Mouse (Mus musculus): ENCODE measurements around the gene 4922502D21Rik.
A peak's percentile ranks its signal among the peaks of the same experiment; 100 is the strongest.
"Not testable (repeated sequence)": the region's sequence is repeated elsewhere in the genome, so short reads cannot be mapped to it uniquely, and the experiment has no call there.

4922502D21Rik gene

DNA sequence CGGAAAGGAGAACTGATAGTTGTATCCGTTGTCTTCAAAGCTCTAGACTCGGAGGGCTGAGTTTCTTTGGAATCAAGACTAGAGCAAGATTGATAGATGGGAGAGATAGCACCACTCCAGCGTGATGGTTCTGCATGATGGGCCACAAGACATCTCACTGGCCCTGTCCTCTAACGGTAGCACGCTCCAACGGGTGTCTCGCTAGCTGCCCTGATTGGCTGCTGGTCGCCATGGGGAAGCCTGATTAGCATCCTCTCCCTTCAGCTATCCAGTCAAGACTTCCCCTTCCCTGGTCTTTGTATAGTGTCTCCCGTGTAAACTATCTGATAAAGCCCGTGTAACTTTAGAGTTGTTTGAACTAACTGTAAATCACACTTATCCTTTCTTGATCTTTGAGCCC is at the start of gene 4922502D21Rik:
TSS of gene 4922502D21Rik (minus strand) at position 187 of the 400 bp plus-strand sequence.
- DNase-seq: no peak

DNA sequence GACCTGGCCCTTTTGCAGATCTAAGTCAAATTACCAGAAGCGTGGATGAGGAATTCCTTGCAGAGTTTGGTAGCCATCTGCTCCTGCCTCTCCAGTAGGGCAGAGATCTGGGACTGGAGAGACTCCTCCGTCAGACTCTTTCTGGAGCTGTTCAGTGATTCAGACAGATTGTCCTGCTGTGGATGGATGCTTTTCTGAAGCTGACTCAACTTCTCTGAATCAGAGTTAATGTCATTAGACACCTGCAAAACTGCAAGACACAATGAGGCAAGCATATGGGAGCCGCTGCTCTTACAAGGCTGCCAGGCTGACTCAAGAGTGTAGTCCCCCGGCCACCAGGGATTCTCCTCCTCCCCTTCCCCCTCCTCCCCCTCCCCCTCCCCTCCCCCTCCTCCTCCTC is 48.9 kb upstream of the 4922502D21Rik start:
- peak; percentile 7 for DNase-seq

DNA sequence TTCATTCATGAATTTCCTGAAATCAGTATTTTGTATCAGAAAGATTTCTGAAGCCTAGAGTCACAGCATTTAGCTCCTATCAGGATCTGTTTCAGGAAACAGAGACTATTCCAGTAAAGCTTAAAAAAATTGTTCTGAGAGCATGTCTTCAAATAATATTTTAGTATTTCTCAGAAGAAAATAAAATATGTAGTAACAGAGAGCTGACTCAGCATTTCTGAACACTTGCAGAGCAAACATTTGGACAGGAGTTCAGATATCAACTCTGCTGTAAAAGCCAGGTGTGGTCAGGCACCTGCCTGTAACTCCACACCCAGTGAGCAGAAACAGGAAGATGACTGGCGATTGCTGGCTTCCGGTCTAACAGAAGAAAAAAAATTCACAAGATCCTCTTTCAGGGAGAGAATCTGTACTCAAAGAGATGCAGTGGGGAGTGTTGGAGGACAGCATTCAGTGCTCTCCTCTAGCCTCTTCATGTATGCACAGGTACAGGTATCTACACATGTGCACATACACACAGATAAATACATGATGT is 43.4 kb upstream of the 4922502D21Rik start:
- no peak for DNase-seq

DNA sequence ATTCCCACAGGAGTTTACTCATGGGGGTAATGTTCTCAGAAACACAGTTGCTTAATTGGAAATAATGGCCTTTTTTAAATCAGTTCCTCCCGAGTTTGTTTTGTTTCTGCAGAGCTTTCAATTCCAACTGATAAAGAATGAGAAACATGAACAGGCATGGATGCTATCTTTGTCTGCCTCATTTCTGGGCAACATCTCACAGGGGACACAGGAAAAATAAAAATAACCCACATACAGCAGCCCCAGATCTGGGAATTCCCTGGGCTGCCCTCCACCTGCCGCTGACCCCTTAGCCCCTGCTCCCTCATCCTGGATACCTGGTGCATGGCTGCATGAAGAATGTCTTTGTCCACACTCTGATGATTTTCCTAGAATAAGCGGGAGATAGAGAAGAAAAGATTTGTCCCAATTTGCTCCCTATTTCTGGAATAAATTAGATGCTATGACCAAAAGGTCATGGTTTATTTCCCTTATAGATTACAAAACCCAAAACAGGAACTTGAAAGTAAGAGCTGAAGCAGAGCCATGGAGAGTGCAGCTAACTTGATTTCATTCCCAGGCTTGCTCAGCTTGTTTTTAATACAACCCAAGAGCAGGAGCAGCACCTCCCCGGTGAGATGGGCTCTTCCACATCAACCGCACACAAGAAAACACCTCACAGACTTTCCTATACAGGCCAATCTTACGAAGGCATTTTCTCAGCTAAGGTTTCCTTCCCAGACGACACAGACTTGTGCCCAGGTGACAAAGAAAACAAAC is 38.0 kb upstream of the 4922502D21Rik start:
- DNase-seq: no peak

DNA sequence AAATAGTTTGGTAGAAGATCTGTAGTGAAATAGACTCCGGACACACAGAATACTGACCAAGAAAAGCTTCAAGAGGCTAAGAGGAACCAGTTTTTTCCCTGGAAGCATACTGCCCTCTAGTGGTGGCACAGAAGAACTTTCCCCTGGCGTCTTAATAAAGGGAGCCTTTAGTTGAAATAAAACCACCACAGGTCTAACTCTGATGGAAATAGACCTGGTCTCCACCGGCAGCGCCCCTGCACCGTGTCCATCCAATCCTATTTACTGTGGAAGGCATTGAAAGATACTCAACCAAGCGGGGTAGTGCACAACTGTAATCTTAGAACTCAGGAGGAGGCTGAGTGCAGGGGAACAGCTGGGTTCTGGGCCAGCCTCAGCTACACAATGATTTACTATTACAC is 34.4 kb upstream of the 4922502D21Rik start:
- no peak for DNase-seq

DNA sequence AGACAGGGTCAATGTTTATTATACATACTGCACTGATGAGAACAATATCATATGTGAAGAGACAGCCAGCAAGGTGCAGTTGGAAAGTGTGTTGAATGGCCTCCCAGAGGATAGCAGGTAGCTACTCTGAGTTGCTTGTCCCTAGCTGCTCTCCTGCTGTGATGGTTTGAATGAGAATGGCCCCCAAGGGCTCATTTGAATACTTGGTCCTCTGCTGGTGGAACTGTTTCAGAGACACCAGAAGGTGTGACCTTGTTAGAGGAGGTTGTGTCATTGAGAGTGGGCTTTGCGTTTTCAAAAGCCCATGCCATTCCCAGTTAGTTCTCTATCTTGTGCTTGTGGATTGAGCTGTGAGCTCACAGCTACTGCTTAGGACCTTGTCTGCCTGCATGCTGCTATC is 32.3 kb upstream of the 4922502D21Rik start:
- DNase-seq: no peak

DNA sequence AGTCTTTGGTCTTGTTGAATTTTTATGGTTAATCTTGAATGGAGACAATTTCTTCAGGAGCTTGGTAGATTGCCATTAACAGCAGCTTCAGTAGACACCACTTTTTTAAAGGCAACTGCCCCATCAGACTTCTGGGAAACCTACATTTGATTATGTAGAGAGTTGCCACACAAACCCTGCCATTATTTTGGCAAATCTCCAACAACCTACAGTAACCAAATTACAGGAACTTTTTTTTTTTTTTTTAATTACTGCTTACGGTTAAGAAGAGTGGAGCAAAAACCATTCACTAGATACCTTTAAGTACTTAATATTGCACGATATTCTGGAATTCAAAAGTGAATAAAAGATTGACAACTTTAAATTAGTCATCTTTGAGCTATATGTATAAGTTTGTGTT is 27.9 kb upstream of the 4922502D21Rik start:
- no peak for DNase-seq

DNA sequence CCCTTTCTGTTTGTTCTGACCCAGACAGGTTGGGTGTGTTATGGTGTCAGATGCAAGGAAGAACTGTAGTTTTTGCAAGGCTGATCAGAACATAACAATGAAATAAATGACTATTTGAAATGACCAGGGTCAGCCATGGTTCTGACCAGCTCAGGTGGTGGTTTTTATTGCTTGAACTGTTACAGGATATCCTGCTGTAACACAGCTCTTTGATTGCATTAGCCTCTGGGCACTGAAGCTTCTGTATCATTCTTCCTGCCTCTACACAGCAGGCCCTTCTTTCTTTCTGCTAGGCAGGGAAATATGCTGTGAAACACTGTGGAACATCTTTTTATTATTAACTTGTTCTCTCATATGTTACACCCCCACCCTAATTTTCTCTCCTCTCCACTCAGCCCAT is 24.8 kb upstream of the 4922502D21Rik start:
- DNase-seq: no peak

DNA sequence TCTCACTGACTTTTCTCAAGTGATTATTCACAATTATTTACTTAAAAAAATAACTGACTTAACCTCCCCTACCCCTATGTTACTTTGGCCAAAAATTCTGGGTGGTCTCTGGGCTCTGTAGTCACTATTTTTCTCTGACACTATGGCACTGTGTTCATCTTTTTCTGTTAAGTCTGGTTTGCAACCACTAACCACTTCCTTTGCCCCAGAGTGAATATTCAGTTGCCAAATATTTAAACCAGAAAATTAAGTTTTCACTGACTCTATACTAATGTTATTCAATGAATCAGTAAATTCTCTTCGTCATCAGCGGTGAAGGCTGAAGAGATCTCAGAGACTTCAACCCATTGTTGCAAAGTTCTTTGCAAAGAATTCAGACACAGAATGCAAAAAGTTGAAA is 24.2 kb upstream of the 4922502D21Rik start:
- no peak for DNase-seq

DNA sequence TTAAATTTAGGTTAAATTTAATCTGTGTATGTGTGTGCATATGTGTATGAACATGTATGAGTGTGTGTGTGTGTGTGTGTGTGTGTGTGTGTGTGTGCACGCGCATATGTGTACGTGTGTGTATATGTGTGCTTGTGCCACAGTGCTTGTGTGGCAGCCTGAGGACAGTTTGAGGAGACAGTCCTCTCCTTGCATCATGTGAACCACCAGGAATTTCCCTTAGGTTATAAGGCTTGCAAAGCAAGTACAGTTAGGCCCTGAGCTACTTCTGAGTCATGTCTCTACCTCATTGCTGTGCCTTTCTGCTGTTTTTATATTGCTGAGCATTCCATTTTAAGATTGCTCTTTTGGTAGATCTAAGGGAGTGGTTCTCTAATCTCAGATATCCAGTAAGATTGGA is 19.5 kb upstream of the 4922502D21Rik start:
- no peak for DNase-seq

DNA sequence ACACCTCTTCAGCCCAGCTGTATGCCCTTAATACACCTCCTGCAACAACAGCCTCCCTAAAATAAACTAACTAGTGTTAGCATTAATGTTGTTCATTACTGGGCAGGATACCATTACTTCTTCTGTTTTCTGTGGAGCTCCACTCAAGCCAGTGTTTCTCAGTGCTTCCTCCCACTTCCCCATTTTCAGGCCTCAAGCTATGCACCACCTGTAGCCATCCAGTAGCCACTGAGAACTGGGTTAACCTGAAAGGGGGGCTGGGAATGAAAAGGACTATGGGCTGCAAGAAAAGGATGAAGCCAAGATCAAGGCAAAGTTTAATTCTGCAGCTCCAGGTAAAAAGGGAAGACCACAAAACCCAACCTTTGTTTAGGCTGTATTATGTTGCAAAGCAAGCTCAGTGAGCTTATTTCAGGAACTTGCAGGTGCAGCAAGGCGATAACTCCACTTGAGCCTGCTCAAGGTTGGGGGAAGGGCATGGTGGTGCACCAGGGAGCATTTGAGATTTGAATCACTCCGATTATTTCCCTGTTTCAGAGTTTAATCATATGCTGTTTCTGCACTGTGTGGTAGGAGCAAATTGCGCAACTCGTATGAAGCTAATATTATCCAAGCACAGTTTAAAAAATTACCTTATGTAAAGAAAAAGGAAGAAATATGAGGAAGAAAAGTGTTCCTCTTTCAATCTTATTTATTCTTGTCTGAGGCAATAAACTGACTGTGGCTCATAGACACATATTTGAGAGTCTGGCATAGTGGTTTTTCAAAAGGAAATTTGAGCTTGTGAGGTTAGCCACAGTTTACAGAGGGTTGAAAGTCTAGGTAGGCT is 18.1 kb upstream of the 4922502D21Rik start:
- no peak for DNase-seq

DNA sequence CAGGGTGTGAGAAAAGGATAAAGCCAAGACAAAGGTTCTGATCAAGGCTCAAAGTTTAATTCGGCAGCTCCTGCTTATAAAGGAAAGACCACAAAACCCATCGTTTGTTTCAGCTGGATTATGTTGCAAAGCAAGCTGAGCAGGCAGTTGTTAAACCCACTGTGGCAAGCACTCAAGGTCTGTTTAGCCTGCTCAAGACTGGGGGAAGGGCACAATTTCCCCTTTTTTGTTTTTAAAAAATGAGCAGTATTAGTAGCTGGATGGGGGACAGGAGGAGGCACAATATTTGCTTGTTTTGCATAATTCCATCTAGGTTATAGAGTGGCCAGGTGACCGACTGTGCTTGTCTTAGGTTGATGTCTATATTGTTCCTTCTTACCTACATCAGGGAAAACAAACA is 12.8 kb upstream of the 4922502D21Rik start:
- DNase-seq: no peak

DNA sequence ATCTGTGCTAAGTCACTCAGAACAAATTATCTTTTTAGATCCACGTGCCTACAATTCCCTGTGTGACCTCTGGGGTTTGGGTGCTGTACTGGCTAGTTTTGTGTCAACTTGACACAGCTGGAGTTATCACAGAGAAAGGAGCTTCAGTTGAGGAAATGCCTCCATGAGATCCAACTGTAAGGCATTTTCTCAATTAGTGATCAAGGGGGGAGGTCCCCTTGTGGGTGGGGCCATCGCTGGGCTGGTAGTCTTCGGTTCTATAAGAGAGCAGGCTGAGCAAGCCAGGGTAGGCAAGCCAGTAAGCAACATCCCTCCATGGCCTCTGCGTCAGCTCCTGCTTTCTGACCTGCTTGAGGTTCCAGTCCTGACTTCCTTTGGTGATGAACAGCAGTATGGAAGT is 10.8 kb upstream of the 4922502D21Rik start, which contains the start of gene Clec12a:
TSS of gene Clec12a (plus strand) at position 301 of the 400 bp plus-strand sequence.
- not testable (repeated sequence) for DNase-seq

DNA sequence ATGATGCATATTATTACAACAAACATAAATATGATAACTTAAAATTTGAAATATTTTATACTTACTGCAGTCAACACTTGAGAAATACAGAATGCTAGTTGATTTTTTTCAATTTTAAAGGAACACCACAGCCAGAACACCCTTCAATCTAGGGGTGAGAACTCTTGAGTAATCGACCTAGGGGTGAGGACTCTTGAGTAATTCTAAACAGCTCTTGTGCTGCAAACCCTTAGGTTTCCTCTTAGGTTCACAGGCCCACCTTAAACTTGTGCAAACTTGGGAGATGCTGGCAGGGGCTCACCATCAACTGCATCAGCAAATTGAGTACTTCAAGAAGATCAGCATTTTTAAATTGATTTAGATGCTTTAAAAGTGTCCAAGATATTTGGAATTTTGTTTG is 6.2 kb upstream of the 4922502D21Rik start:
- DNase-seq: no peak

DNA sequence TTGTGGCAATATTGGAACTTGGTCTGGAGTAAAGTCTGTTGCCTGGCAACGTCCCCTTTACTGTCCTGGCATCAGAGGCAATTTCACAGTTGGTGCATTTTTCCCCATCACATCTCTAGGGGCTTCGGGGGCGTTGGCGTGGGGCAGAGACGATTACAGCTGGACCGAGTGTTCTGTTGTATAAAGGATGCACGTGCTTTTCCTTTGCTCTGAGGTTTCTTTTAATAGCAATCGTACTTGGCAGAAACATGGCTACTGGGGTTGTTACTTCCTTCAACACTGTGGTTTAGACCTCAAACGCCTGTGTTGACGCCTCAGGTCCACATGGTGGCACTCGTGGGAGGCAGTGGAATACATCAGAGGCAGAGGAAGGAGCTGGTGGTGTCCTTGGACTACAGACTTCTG is 2.1 kb upstream of the 4922502D21Rik start:
- peak; percentile 69 for DNase-seq

DNA sequence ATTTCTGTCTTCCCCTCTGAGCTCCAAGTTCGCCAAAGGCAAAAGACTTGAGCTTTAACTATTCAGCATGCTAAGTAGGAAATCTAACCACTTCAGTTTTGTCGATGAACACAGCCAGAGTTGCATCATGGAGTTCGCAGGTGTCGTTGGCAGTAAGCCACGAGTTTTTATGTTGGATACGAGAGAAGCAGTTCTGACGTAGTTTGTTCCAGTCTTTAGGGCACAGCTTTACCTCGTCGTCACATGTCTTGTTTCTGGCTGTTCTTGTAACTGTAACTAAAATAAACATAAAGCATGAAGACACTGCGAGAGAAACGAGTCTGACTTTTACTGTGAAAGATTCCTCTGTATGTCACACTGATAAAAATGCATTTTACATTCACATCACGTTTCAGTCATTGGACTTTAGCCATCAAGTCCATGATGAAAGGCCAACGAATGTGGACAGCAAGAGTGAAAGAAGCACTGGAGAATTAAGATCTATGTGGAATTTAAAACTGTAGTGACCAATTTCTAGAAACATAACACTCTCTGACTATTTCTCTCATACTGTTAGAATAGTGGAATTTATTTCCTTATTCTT is 4.9 kb downstream of the 4922502D21Rik start:
- no peak for DNase-seq

DNA sequence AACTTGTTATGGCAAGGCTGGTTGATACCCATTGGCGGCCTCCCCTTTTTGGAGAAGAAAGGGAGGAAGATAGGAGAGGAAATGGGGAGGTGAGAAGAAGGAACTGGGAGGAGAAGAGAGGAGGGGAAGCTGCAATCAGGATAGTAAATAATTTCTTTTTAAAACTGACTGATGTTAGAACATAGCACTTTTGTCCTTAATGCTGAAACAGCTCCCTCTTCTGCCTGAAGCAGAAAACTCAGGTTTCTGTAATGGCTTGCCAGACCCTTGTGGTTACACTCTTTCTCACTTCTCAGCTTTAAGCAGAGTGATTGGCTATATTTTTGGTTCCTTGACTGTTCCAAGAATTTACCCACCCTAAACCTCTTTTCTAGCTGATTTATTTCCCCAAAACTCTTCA is 5.6 kb downstream of the 4922502D21Rik start:
- DNase-seq: no peak

DNA sequence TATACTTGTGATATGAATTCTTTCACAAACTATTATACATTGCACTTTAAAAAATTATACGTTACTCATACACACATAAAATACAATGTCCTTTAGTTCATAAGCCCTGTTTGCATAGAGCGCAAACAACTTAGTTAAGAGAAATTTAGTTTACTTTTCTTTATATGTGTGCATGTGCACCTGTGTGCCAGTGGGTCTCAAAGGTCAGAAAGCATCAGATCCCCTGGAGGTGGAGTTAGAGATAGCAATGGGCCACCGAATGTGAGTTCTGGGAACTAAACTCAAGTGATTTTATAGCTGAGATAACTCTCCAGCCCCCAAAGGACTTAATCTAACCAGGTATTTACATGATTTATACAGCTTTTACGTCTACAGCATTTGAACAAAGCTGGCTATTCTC is 12.3 kb downstream of the 4922502D21Rik start:
- DNase-seq: no peak

DNA sequence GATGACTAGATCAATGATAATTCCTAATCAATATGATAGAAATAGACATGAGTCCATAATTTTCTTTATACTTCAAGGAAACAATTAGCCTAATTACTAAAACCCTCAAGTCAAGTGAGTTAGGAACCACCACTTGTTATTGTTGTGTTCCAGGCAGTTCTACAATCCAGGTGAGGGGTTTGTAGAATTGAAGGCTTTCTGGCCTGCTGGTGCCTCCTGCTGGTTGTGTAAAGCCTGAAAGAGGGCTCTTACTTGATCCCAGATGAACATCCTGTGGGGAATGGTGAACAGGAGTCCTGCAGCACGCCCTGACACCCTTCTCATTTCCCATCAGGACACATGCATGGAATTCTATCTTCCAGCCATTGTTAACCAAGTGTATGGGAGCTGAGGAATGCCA is 13.2 kb downstream of the 4922502D21Rik start:
- no peak for DNase-seq

DNA sequence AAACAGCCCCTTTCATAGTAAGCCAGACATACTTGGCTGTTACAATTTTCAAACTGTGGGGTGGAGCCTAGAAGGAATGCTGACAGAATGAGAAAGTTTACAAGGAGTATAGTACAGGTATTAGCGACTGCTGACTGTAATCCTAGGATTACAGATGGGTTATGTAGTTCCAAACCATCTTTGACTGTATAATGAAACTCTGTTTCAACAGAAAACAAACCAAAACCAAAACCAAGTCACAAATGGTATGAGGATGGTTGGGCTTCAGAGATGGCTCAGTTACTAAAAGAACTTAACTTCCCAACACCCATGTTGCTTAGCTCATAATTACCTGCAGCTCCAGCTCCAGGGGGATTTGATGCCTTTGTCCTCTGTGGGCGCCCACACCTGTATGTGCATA is 15.1 kb downstream of the 4922502D21Rik start:
- no peak for DNase-seq

DNA sequence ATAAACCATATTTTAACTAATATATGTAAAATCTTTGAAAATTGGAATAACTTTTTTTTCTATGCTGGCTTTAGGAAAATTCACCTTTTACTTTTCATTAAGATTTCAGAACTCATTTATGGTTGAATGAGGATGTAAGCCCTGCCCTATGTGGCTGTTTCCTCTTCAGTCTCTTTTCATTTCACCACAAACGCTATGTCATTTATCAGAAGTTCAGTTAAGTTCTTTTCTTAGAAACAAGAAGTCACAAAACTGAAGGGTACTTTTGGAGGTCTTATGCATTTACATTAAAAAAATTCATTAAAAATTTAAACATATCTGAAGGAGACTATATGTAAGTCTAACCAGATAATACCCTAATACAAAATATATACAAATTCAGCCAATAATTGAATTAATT is 15.9 kb downstream of the 4922502D21Rik start:
- no peak for DNase-seq

DNA sequence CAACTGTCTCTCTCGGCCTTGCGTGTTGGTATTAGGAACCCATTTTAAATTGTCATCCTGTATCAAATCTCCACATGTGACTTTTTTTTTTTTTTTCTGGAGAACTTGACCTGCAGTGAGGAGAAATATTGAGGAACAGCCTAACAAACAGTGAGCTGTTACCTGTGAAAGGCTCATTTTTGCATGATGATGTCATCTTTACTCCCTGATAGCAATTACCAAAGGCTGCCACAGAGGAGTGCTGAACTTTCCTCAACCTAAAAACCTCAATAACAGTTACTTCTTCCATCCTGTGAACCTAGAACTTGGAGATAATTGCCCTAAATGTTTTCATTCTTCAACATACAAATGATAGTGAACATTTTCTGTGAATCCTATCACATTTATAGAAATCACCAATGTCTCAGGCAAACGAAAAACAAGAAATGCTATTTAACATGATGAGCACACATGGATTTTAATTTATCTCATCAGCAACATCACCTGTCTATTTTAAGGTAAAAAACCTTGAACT is 16.9 kb downstream of the 4922502D21Rik start:
- DNase-seq: no peak

DNA sequence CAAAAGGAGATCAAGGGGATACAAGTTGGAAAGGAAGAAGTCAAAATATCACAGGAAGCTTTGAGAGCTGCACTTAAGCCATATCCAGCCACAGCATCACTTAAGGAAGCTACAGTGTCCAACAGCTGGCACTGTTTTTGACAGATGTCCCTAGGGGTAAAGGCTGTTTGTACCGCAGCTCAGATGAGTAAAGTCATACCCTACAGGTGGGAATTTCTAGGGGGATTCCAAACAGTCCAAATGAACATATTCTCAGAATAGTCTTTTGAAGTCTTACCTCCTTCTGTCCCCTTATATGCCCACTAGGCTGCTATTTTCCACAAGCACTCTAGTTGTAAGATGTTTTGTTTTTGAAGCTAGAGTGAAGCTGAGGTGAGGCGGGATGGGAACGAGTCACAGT is 19.1 kb downstream of the 4922502D21Rik start:
- DNase-seq: no peak

Data from layer of hippocampus, adult 9-11 months (tissue).